Mouse (Mus musculus): Measurements from ENCODE around the gene Fn1. TPM values are rescaled to one million over a fixed set of nuclear protein-coding genes. Genes with fewer than 3 reads are reported as not detected.

Gene Fn1
- polyA plus RNA-seq, 2 experiments: 78.8 to 99.5 TPM

DNA sequence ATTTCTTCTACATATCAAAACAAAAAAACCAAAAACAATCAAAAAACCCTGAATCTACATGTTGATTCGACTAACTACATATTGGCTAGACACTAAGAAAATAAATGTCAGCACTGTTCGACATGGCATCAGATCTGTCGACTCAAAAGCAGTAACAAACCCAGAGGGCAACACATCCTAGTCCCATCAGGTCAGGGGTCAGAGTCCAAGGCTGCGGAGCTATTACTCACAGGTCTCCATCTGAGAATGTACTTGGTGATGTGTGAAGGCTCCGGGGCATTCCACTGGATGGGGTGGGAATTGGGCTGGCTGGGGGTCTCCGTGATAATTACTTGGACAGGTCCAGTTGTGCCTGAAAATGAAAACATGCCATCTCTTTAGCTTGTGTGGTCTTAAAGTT lies 21.2 kb downstream of the Fn1 start:
- no peak for ATAC-seq (ENCODE audit: insufficient read depth)
- Histone ChIP-seq H3K9me3 (ENCODE audit: control insufficient read depth, low read length) (no peaks in the 10 kb centered on the region), H3K4me1 (replicated peaks; ENCODE audit: control insufficient read depth in 2 of 2, insufficient read depth in 2 of 2, low read length in 1 of 2) (peaks cover 0 to 2% of the 10 kb centered on the region in 2 experiments; a peak in 1 of 4 replicates), H3K36me3 (replicated peaks; ENCODE audit: control insufficient read depth, insufficient read depth, low read depth) (no peaks in the 10 kb centered on the region; the same call in none of the 2 replicates), H3K4me2 (ENCODE audit: low read depth) (no peak overlapping the region), H3K4me3 (ENCODE audit: insufficient read depth in 1 of 2, low read depth in 2 of 2, low read length in 2 of 2) (no peak overlapping the region), H3K27ac (no peak overlapping the region), H3K27me3 (ENCODE audit: control insufficient read depth, insufficient read depth, low read length) (no peaks in the 10 kb centered on the region), H3K9ac (replicated peaks) (no peak overlapping the region)
- TF ChIP-seq CTCF (IDR thresholded peaks at IDR 0.05; ENCODE audit: low read depth) (no peak), EP300 (IDR thresholded peaks at IDR 0.05; ENCODE audit: low read depth) (no peak)
- 66% methylated on average over 6 of the region's 6 CpGs for WGBS (ENCODE audit: insufficient replicate concordance)
- no peak for DNase-seq (ENCODE audit: low read depth in 3 of 3, low spot score in 3 of 3)

DNA sequence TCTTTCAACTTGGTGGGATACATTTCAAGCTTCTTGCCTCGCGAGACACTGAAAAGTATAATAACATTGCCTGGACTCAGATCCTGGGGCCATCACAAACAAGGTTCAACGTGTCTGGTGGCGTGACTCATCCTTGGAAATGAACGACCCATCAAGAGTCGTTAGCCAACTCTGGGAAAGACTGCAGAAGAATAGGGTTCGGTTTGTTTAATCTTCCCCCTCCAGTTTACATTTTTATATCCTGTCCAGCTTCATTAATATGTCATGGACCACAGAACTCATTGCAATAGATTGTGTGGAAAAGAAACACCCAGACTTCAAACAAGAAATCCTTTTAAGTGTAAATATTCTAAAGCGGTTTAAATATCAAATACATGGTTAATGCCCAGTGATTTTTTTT lies 22.8 kb downstream of the Fn1 start:
- TF ChIP-seq CTCF (IDR thresholded peaks at IDR 0.05; ENCODE audit: low read depth): no peak
- no peak for TF ChIP-seq EP300 (IDR thresholded peaks at IDR 0.05; ENCODE audit: low read depth)
- Histone ChIP-seq H3K27ac (no peak overlapping the region), H3K36me3 (replicated peaks; ENCODE audit: control insufficient read depth, insufficient read depth, low read depth) (no peaks in the 10 kb centered on the region; the same call in 1 of the 2 replicates), H3K9me3 (ENCODE audit: control insufficient read depth, low read length) (no peaks in the 10 kb centered on the region), H3K9ac (replicated peaks) (no peak overlapping the region), H3K4me2 (ENCODE audit: low read depth) (no peak overlapping the region), H3K4me3 (ENCODE audit: insufficient read depth in 1 of 2, low read depth in 2 of 2, low read length in 2 of 2) (no peak overlapping the region), H3K27me3 (ENCODE audit: control insufficient read depth, insufficient read depth, low read length) (no peaks in the 10 kb centered on the region), H3K4me1 (replicated peaks; ENCODE audit: control insufficient read depth in 2 of 2, insufficient read depth in 2 of 2, low read length in 1 of 2) (no peaks in the 10 kb centered on the region)
- ATAC-seq (ENCODE audit: insufficient read depth) (no peak), DNase-seq (ENCODE audit: low read depth in 3 of 3, low spot score in 3 of 3) (no peak)
- WGBS (ENCODE audit: insufficient replicate concordance): 69% methylated on average over 8 of the region's 8 CpGs

- H3K9me3 ChIP-seq (ENCODE audit: control insufficient read depth, low read length): no peaks in the 10 kb centered on the region
- no peak for TF ChIP-seq CTCF (IDR thresholded peaks at IDR 0.05; ENCODE audit: low read depth)
- TF ChIP-seq EP300 (IDR thresholded peaks at IDR 0.05; ENCODE audit: low read depth): no peak
- H3K36me3 ChIP-seq (replicated peaks; ENCODE audit: control insufficient read depth, insufficient read depth, low read depth): no peaks in the 10 kb centered on the region; the same call in none of the 2 replicates
- ATAC-seq (ENCODE audit: insufficient read depth) (no peak), DNase-seq (ENCODE audit: low read depth in 3 of 3, low spot score in 3 of 3) (no peak)
- H3K4me3 ChIP-seq (ENCODE audit: insufficient read depth in 1 of 2, low read depth in 2 of 2, low read length in 2 of 2): no peak overlapping the region
- WGBS (ENCODE audit: insufficient replicate concordance): 63% methylated on average over 6 of the region's 6 CpGs
- H3K9ac ChIP-seq (replicated peaks): no peak overlapping the region
- no peaks in the 10 kb centered on the region for H3K27me3 ChIP-seq (ENCODE audit: control insufficient read depth, insufficient read depth, low read length)
- H3K4me1 ChIP-seq (replicated peaks; ENCODE audit: control insufficient read depth in 2 of 2, insufficient read depth in 2 of 2, low read length in 1 of 2): no peaks in the 10 kb centered on the region
- no peak overlapping the region for H3K4me2 ChIP-seq (ENCODE audit: low read depth)
- no peak overlapping the region for H3K27ac ChIP-seq
These were observed 29.4 kb downstream of the Fn1 start for GRCm38 (mm10) chr1:71623625-71624024.

DNA sequence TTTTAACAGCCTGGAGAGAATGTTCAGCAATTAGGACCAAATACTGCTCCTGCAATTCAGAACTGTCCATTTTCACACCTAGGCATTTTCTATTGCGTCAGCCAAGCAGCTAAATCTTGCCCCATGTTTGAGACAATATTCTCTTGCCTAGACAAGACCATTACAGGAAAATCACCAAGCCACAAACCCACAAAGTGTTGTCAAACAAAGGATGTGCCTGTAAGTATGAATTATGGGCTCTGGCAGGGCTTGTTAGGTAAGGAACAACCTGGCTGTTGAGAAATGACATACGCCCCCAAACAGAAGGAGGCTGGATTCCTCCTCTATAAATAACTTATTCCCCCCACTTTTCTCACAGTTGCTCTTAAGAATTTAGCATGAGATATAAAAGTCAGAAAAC lies 31.5 kb downstream of the Fn1 start:
- Histone ChIP-seq H3K27ac (no peak overlapping the region), H3K36me3 (replicated peaks; ENCODE audit: control insufficient read depth, insufficient read depth, low read depth) (no peaks in the 10 kb centered on the region; the same call in 1 of the 2 replicates), H3K9ac (replicated peaks) (no peak overlapping the region), H3K4me2 (ENCODE audit: low read depth) (no peak overlapping the region), H3K27me3 (ENCODE audit: control insufficient read depth, insufficient read depth, low read length) (no peaks in the 10 kb centered on the region), H3K4me1 (replicated peaks; ENCODE audit: control insufficient read depth in 2 of 2, insufficient read depth in 2 of 2, low read length in 1 of 2) (no peaks in the 10 kb centered on the region), H3K9me3 (ENCODE audit: control insufficient read depth, low read length) (no peaks in the 10 kb centered on the region), H3K4me3 (ENCODE audit: insufficient read depth in 1 of 2, low read depth in 2 of 2, low read length in 2 of 2) (no peak overlapping the region)
- 60% methylated on average over 2 of the region's 2 CpGs for WGBS (ENCODE audit: insufficient replicate concordance)
- TF ChIP-seq EP300 (IDR thresholded peaks at IDR 0.05; ENCODE audit: low read depth): no peak
- TF ChIP-seq CTCF (IDR thresholded peaks at IDR 0.05; ENCODE audit: low read depth): no peak
- DNase-seq (ENCODE audit: low read depth in 3 of 3, low spot score in 3 of 3) (no peak), ATAC-seq (ENCODE audit: insufficient read depth) (no peak)

DNA sequence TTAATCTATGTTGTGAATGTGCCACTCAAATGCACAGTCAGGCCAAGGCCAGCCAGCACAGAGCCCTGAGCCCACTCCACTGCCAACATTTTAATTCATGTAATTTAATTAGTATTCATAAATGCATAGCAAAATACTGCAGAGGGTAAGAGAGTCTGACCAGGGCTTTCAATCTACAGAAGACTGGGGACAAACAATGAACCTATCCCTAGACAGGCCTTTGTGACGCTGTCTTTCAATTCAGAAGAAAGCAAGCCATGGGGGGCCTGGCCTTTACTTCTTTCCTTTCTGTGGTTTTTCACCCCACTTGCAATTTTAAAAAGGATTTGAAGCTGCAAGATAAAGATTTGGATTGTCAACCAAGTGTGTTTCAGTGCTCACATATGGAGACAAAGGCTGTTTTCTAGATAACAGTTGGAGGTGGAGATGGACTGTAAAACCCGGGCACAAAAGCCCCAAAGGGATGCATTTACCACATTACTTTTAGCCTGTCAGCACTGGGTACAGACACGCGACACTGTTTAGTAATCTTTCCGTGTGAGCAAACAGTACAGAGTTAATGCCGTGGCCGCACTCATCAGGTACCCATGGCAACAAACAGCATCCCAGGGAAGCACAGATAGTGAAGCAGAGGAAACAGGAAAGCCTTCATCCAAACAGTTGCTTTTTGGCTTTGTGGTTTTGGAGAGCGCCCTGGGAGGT lies 38.3 kb downstream of the Fn1 start:
- ATAC-seq (ENCODE audit: insufficient read depth) (no peak), DNase-seq (ENCODE audit: low read depth in 3 of 3, low spot score in 3 of 3) (no peak)
- Histone ChIP-seq H3K9ac (replicated peaks) (no peak overlapping the region), H3K4me2 (ENCODE audit: low read depth) (no peak overlapping the region), H3K36me3 (replicated peaks; ENCODE audit: control insufficient read depth, insufficient read depth, low read depth) (no peaks in the 10 kb centered on the region; the same call in 1 of the 2 replicates), H3K27me3 (ENCODE audit: control insufficient read depth, insufficient read depth, low read length) (no peaks in the 10 kb centered on the region), H3K27ac (no peak overlapping the region), H3K4me1 (replicated peaks; ENCODE audit: control insufficient read depth in 2 of 2, insufficient read depth in 2 of 2, low read length in 1 of 2) (no peaks in the 10 kb centered on the region), H3K9me3 (ENCODE audit: control insufficient read depth, low read length) (no peaks in the 10 kb centered on the region), H3K4me3 (ENCODE audit: insufficient read depth in 1 of 2, low read depth in 2 of 2, low read length in 2 of 2) (no peak overlapping the region)
- 65% methylated on average over 8 of the region's 8 CpGs for WGBS (ENCODE audit: insufficient replicate concordance)
- TF ChIP-seq EP300 (IDR thresholded peaks at IDR 0.05; ENCODE audit: low read depth) (no peak), CTCF (IDR thresholded peaks at IDR 0.05; ENCODE audit: low read depth) (no peak)
